Mouse (Mus musculus) monocyte, adult 5-6 weeks (primary cell): Measurements from ENCODE around the gene Nsfl1c. TPM values are rescaled to one million over a fixed set of nuclear protein-coding genes. Genes with fewer than 3 reads are reported as not detected.

Experiments used
- ATAC-seq: fragments of 153-309, 156-312 bp; replicated peaks from 2 replicates; pipeline ENCODE4 v1.8.0; 2017; ENCODE audit warnings: mild to moderate bottlenecking; ENCODE audit not compliant: low TSS enrichment, insufficient number of reproducible peaks, severe bottlenecking, poor library complexity, low FRiP score
- total RNA-seq: library from RNA; stranded (forward); fragments of 200-1000, 200-491, 200-594 nt; gene quantifications from 3 replicates; pipeline ENCODE4 v1.2.3, GENCODE M21; 2017

The Nsfl1c gene
- total RNA-seq, 1 experiment from 2014 or later = 110 TPM

- peak; percentile 85 for ATAC-seq
These were observed 48.5 kb downstream of the Nsfl1c start, which contains the start of gene Fkbp1a for GRCm38 (mm10) chr2:151542323-151543062. Fkbp1a (plus strand) TSS chr2:151542483.

- no peak for ATAC-seq
These were observed 49.3 kb downstream of the Nsfl1c start for GRCm38 (mm10) chr2:151543063-151543895.

GRCm38 (mm10) chr2:151544673-151545072 lies 50.7 kb downstream of the Nsfl1c start:
- ATAC-seq = no peak

- ATAC-seq = no peak
These were observed 52.6 kb downstream of the Nsfl1c start for GRCm38 (mm10) chr2:151546571-151546970.

- no peak for ATAC-seq
These were observed 55.7 kb downstream of the Nsfl1c start for GRCm38 (mm10) chr2:151549615-151550121.

Other genes with a start within 250 kb of the Nsfl1c start
- not detected in 3 replicates for gene 4921509C19Rik, start 18.0 kb upstream of the Nsfl1c start, total RNA-seq
- 3.5 to 27.0 TPM (median 23.8 TPM) in 3 replicates for gene Fkbp1a, start 48.3 kb downstream of the Nsfl1c start, total RNA-seq
- 1.0 to 1.5 TPM in 2 of 3 replicates, not detected in the other for gene Sdcbp2, start 78.4 kb downstream of the Nsfl1c start, total RNA-seq
- gene Snph, start 138.4 kb downstream of the Nsfl1c start, total RNA-seq = not detected in 3 replicates
- gene Rad21l, start 174.4 kb downstream of the Nsfl1c start, total RNA-seq = not detected in 3 replicates
- gene Tmem74b, start 207.8 kb downstream of the Nsfl1c start, total RNA-seq = not detected in 3 replicates